Mouse (Mus musculus): ENCODE data around the gene Tmem129.

Tmem129 gene

GRCm38 (mm10) chr5:33687142-33687541, 28.9 kb upstream of the Tmem129 start:
- no peak for DNase-seq (ENCODE audit: low read depth, low spot score)

- no peak for DNase-seq (ENCODE audit: low read depth, low spot score)
Observed at GRCm38 (mm10) chr5:33684932-33685331, 26.7 kb upstream of the Tmem129 start.

GRCm38 (mm10) chr5:33683897-33684652, 25.9 kb upstream of the Tmem129 start:
- DNase-seq (ENCODE audit: low read depth, low spot score) = peak; percentile 57

GRCm38 (mm10) chr5:33682963-33683362, 24.7 kb upstream of the Tmem129 start:
- DNase-seq (ENCODE audit: low read depth, low spot score) = no peak

GRCm38 (mm10) chr5:33681611-33682388, 23.6 kb upstream of the Tmem129 start:
- DNase-seq (ENCODE audit: low read depth, low spot score) = no peak

- no peak for DNase-seq (ENCODE audit: low read depth, low spot score)
Observed at GRCm38 (mm10) chr5:33681044-33681443, 22.8 kb upstream of the Tmem129 start.

GRCm38 (mm10) chr5:33678244-33678643, 20.0 kb upstream of the Tmem129 start:
- DNase-seq (ENCODE audit: low read depth, low spot score) = no peak

GRCm38 (mm10) chr5:33675964-33676363, 17.7 kb upstream of the Tmem129 start:
- peak; percentile 73 for DNase-seq (ENCODE audit: low read depth, low spot score)

- DNase-seq (ENCODE audit: low read depth, low spot score) = peak; percentile 44
Observed at GRCm38 (mm10) chr5:33674439-33674838, 16.2 kb upstream of the Tmem129 start.

- DNase-seq (ENCODE audit: low read depth, low spot score) = no peak
Observed at GRCm38 (mm10) chr5:33671659-33672058, 13.4 kb upstream of the Tmem129 start.

GRCm38 (mm10) chr5:33668223-33668622, 10.0 kb upstream of the Tmem129 start:
- peak; percentile 73 for DNase-seq (ENCODE audit: low read depth, low spot score)

- no peak for DNase-seq (ENCODE audit: low read depth, low spot score)
Observed at GRCm38 (mm10) chr5:33658664-33659050, 441 bp upstream of the Tmem129 start.

GRCm38 (mm10) chr5:33657251-33657786, 897 bp downstream of the Tmem129 start:
- peak; percentile 78 for DNase-seq (ENCODE audit: low read depth, low spot score)

GRCm38 (mm10) chr5:33656739-33657138, 1.5 kb downstream of the Tmem129 start:
- no peak for DNase-seq (ENCODE audit: low read depth, low spot score)

- DNase-seq (ENCODE audit: low read depth, low spot score) = no peak
Observed at GRCm38 (mm10) chr5:33655251-33655840, 2.9 kb downstream of the Tmem129 start.

GRCm38 (mm10) chr5:33654424-33654823, 3.8 kb downstream of the Tmem129 start:
- no peak for DNase-seq (ENCODE audit: low read depth, low spot score)

- DNase-seq (ENCODE audit: low read depth, low spot score) = no peak
Observed at GRCm38 (mm10) chr5:33652783-33653173, 5.4 kb downstream of the Tmem129 start.

- peak; percentile 98 for DNase-seq (ENCODE audit: low read depth, low spot score)
Observed at GRCm38 (mm10) chr5:33651921-33652782, 6.1 kb downstream of the Tmem129 start, which contains the start of gene Slbp. Gene Slbp (minus strand): TSS chr5:33652574.

GRCm38 (mm10) chr5:33651541-33651920, 6.7 kb downstream of the Tmem129 start:
- DNase-seq (ENCODE audit: low read depth, low spot score) = no peak

GRCm38 (mm10) chr5:33651017-33651416, 7.2 kb downstream of the Tmem129 start:
- no peak for DNase-seq (ENCODE audit: low read depth, low spot score)

GRCm38 (mm10) chr5:33640652-33641051, 17.6 kb downstream of the Tmem129 start:
- DNase-seq (ENCODE audit: low read depth, low spot score) = peak; percentile 81

Data from 3T3-L1 (cell line).